Mouse (Mus musculus) heart, embryonic 15.5 days (tissue): ENCODE results near the gene Cldn34a. TPM values are rescaled to one million over a fixed set of nuclear protein-coding genes. Genes with fewer than 3 reads are reported as not detected.
"Not testable (repeated sequence)": the region's sequence is repeated elsewhere in the genome, so short reads cannot be mapped to it uniquely, and the experiment has no call there.

ENCODE experiments used
- ATAC-seq: fragments of 200-750 bp; cut with Nextera tagmentation; replicated peaks from 2 replicates; pipeline ENCODE4 v1.8.0; 2017; ENCODE audit warnings: low read depth, moderate TSS enrichment; ENCODE audit not compliant: insufficient number of reproducible peaks, insufficient read depth, low FRiP score
- H3K27ac ChIP-seq: fragments of 300-500 bp; sonication (generic); 2 replicates; pipeline ENCODE4 v1.5.1; 2015; ENCODE audit warnings: mild to moderate bottlenecking, inconsistent platforms
- H3K27me3 ChIP-seq: fragments of 300-500 bp; sonication (generic); 2 replicates; pipeline ENCODE4 v1.6.1; 2015; ENCODE audit warnings: inconsistent platforms
- H3K36me3 ChIP-seq: fragments of 300-500 bp; sonication (generic); 2 replicates; pipeline ENCODE4 v1.6.1; 2015; ENCODE audit warnings: mild to moderate bottlenecking, inconsistent platforms
- H3K4me1 ChIP-seq: fragments of 300-500 bp; sonication (generic); replicated peaks from 2 replicates; pipeline ENCODE4 v1.6.1; 2015; ENCODE audit warnings: inconsistent platforms
- H3K4me2 ChIP-seq: fragments of 300-500 bp; sonication (generic); 2 replicates; pipeline ENCODE4 v1.6.1; 2015; ENCODE audit warnings: inconsistent platforms, mild to moderate bottlenecking, moderate library complexity
- H3K4me3 ChIP-seq: fragments of 300-500 bp; sonication (generic); 2 replicates; pipeline ENCODE4 v1.5.1; 2015; ENCODE audit warnings: mild to moderate bottlenecking, inconsistent platforms
- H3K9ac ChIP-seq: fragments of 300-500 bp; sonication (generic); 2 replicates; pipeline ENCODE4 v1.6.1; 2015; ENCODE audit warnings: mild to moderate bottlenecking, inconsistent platforms
- H3K9me3 ChIP-seq: fragments of 300-500 bp; sonication (generic); replicated peaks from 2 replicates; pipeline ENCODE4 v1.6.1; 2016; ENCODE audit warnings: inconsistent platforms
- WGBS: fragments of 180-500 bp; shearing (Covaris S2); methylation state at CpG from one replicate; pipeline ENCODE4 v1.1.7; 2015; ENCODE audit warnings: mixed read lengths; 5-methylcytosine and 5-hydroxymethylcytosine counted together
- polyA plus RNA-seq: library from polyadenylated mRNA; unstranded; fragments of >200 nt; fragmentation: Nextera tagmentation; extraction: Ambion mirVana; gene quantifications from 2 replicates; pipeline ENCODE4 v1.2.1, GENCODE M21; 2015

Cldn34a gene
- not detected in 2 replicates for polyA plus RNA-seq

- Histone ChIP-seq H3K27me3 (no peaks in the 10 kb centered on the region), H3K4me3 (no peak within 1 kb of the TSS), H3K4me1 (no peaks in the 10 kb centered on the region), H3K36me3 (no peaks in the 10 kb centered on the region), H3K9ac (no peak within 1 kb of the TSS), H3K4me2 (no peak within 1 kb of the TSS), H3K9me3 (no peaks in the 10 kb centered on the region), H3K27ac (no peak within 1 kb of the TSS)
- 57% methylated on average over 2 of the region's 2 CpGs for WGBS
- no peak for ATAC-seq
Measured at GRCm38 (mm10) chrX:152563034-152563433, at the start of gene Cldn34a. Gene Cldn34a (plus strand): TSS chrX:152563334.

GRCm38 (mm10) chrX:152518611-152519010 lies 44.5 kb upstream of the Cldn34a start:
- WGBS, result 77% methylated on average over 2 of the region's 2 CpGs
- H3K4me3 ChIP-seq, H3K4me1 ChIP-seq: not testable (repeated sequence)

GRCm38 (mm10) chrX:152545736-152546135 lies 17.4 kb upstream of the Cldn34a start:
- Histone ChIP-seq H3K9me3 (no peaks in the 10 kb centered on the region), H3K27ac (no peak overlapping the region), H3K9ac (no peak overlapping the region), H3K4me1 (no peaks in the 10 kb centered on the region), H3K36me3 (no peaks in the 10 kb centered on the region), H3K27me3 (no peaks in the 10 kb centered on the region), H3K4me3 (no peak overlapping the region), H3K4me2 (no peak overlapping the region)
- no peak for ATAC-seq
- 75% methylated on average over 1 of the region's 1 CpGs for WGBS

More at GRCm38 (mm10) chrX:152518611-152519010, 44.5 kb upstream of the Cldn34a start:
- not testable (repeated sequence) for H3K27ac ChIP-seq, H3K9ac ChIP-seq, H3K27me3 ChIP-seq, H3K4me2 ChIP-seq, H3K36me3 ChIP-seq, ATAC-seq, H3K9me3 ChIP-seq

GRCm38 (mm10) chrX:152548180-152548579 lies 15.0 kb upstream of the Cldn34a start:
- no peaks in the 10 kb centered on the region for H3K9me3 ChIP-seq
- no peak for ATAC-seq
- H3K9ac ChIP-seq, result no peak overlapping the region
- no peak overlapping the region for H3K27ac ChIP-seq
- H3K4me1 ChIP-seq, result no peaks in the 10 kb centered on the region
- H3K4me2 ChIP-seq, result no peak overlapping the region
- 61% methylated on average over 1 of the region's 1 CpGs for WGBS
- H3K27me3 ChIP-seq, result no peaks in the 10 kb centered on the region
- H3K36me3 ChIP-seq, result no peaks in the 10 kb centered on the region
- H3K4me3 ChIP-seq, result no peak overlapping the region

- no peak overlapping the region for H3K4me3 ChIP-seq
- H3K9ac ChIP-seq, result no peak overlapping the region
- H3K36me3 ChIP-seq, result no peaks in the 10 kb centered on the region
- H3K9me3 ChIP-seq, result no peaks in the 10 kb centered on the region
- ATAC-seq, result no peak
- H3K27ac ChIP-seq, result no peak overlapping the region
- H3K4me2 ChIP-seq, result no peak overlapping the region
- H3K27me3 ChIP-seq, result no peaks in the 10 kb centered on the region
- 54% methylated on average over 6 of the region's 6 CpGs for WGBS
- no peaks in the 10 kb centered on the region for H3K4me1 ChIP-seq
Measured at GRCm38 (mm10) chrX:152557446-152557845, 5.7 kb upstream of the Cldn34a start.

Other genes starting within 250 kb of the Cldn34a start
- gene Kantr, start 235.8 kb upstream of the Cldn34a start, polyA plus RNA-seq, result 6.7 and 8.9 TPM in 2 replicates
- 15.6 and 18.3 TPM in 2 replicates for gene Tspyl2, start 220.9 kb upstream of the Cldn34a start, polyA plus RNA-seq
- gene Gpr173, start 194.6 kb upstream of the Cldn34a start, polyA plus RNA-seq, result 2.4 and 2.7 TPM in 2 replicates
- gene Shroom2, start 206.1 kb downstream of the Cldn34a start, polyA plus RNA-seq, result 3.2 and 3.9 TPM in 2 replicates
- gene Gpr143, start 218.6 kb downstream of the Cldn34a start, polyA plus RNA-seq, result 0.13 and 0.18 TPM in 2 replicates